Mouse (Mus musculus) G1E (cell line): Measurements from ENCODE around the gene Krt83.

Experiments used
- CTCF ChIP-seq: IDR thresholded peaks from 2 replicates; pipeline ENCODE4 v1.5.1; 2012; ENCODE audit warnings: low read depth, low read length, inconsistent platforms, mixed read lengths
- GATA1 ChIP-seq: IDR thresholded peaks from 2 replicates; pipeline ENCODE4 v1.6.1; 2012; ENCODE audit warnings: borderline replicate concordance, low read length, inconsistent platforms, mixed read lengths

- TF ChIP-seq CTCF (no peak), GATA1 (no peak)
Measured at GRCm38 (mm10) chr15:101494203-101494602, 2.9 kb upstream of the Krt83 start.
